Mouse (Mus musculus): ENCODE results near the gene Gaa.
"Not testable (repeated sequence)": the region's sequence is repeated elsewhere in the genome, so short reads cannot be mapped to it uniquely, and the experiment has no call there.

The Gaa gene

GRCm38 (mm10) chr11:119252854-119253541, 14.7 kb upstream of the Gaa start:
- peak; percentile 54 for DNase-seq (ENCODE audit: low read depth, low spot score)

- DNase-seq (ENCODE audit: low read depth, low spot score), result not testable (repeated sequence)
These were observed 11.1 kb upstream of the Gaa start for GRCm38 (mm10) chr11:119256557-119256956.

DNA sequence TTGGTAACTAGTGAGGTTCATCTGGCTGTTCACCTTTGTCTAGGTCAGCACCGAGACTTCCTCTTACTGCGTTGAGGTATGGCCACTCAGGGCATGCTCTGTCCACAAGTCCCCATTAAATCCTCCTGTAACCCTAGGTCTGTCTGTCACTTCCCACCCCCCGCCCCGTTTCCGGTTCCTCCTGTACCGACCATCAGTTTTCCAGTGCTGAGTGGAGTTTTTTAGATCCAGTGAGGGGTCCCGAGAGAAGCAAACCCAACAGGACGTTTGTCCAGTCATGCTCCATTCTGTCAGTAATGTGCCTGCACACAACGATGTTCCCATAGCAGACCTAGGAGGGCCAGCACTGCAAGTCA, 9.5 kb upstream of the Gaa start:
- DNase-seq (ENCODE audit: low read depth, low spot score), result no peak

- DNase-seq (ENCODE audit: low read depth, low spot score), result peak; percentile 57
These were observed 8.9 kb upstream of the Gaa start for GRCm38 (mm10) chr11:119258572-119259322.

DNA sequence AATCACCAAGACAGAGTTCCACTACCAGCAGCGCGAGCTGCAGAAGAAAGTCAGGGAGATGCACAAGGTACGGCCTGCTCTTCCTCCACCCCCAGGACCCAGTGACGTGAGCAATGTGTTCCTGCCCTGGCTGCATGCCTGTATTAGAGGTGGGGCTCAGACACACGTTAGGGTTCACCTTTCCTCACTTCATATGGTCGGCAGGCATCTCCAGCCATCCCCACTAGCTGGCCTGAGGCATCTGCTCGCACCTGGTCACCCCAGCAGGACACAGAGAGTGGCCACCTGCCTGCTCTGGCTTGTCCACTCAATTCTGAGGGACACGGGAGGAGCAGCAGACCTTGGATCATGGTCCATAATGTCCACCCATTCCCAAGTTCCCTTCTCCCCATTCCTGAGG, 7.7 kb upstream of the Gaa start:
- no peak for DNase-seq (ENCODE audit: low read depth, low spot score)

- DNase-seq (ENCODE audit: low read depth, low spot score), result no peak
These were observed 3.3 kb upstream of the Gaa start for GRCm38 (mm10) chr11:119264413-119264812.

- no peak for DNase-seq (ENCODE audit: low read depth, low spot score)
These were observed 1.9 kb upstream of the Gaa start for GRCm38 (mm10) chr11:119265811-119266210.

DNA sequence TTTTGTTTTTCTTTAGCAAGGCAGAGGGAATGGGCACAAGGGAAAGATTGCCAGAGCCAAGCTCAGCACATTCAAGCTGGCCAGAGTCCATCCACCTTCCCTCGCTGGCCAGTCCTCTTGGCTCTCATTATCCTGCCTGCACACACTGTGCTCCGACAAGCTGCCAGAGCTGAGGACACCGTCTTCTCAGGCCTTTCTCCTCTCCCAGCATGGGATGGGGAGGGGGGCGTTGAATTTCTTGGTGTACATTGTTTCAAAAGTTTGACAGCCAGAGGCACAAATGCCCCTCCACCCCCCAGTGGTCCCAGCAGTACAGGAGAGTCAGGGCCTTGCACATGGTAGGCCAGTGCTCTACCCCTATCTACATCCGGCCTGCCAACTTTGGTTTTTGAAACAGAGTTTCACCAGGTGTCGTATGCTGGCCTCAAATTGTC, 429 bp upstream of the Gaa start:
- DNase-seq (ENCODE audit: low read depth, low spot score), result no peak

DNA sequence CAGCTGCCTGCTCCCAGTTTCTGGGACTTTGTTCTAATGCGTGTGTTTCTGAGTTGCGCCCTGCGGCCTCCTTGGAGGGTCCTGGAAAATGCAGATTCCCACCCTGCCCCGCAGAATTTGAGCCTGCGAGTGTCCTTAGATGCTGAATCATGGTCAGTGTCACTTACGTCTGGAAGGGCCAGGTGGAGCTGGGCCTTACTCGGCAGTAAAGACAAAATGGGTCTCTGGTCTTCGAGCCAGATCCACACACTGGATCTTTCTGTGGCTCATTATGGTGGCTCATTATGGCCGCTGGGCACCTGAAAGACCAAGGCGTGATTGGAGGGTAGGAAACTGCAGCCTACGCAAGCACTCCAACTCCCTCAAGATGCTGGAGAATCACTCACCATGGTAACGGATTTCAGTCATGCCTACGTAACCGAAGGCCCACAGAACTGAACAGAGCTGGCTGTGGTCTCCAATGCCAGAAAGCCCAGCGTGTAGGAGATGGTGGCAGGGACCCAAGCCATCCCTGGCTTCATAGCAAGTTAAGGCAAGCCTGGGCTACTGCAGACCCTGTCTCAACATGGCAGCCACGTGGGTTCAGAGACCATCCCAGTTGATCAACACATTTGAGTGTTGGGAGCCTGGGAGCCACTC, 989 bp downstream of the Gaa start:
- DNase-seq (ENCODE audit: low read depth, low spot score), result no peak

DNA sequence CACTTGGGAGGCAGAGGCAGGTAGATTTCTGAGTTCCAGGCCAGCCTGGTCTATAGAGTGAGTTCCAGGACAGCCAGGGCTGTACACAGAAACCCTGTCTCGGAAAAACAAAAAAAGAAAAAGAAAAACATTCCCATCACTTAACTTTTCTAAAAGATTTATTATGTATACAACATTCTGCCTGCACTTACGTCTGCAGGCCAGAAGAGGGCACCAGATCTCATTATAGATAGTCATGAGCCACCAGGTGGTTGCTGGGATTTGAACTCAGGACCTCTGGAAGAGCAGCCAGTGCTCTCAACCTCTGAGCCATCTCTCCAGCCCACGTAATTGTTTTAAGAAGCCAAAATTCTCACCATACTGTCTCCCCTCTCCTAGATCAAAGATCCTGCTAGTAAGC, 4.8 kb downstream of the Gaa start:
- DNase-seq (ENCODE audit: low read depth, low spot score), result not testable (repeated sequence)

GRCm38 (mm10) chr11:119273186-119273930, 5.7 kb downstream of the Gaa start:
- no peak for DNase-seq (ENCODE audit: low read depth, low spot score)

- no peak for DNase-seq (ENCODE audit: low read depth, low spot score)
These were observed 13.3 kb downstream of the Gaa start for GRCm38 (mm10) chr11:119281030-119281429.

- no peak for DNase-seq (ENCODE audit: low read depth, low spot score)
These were observed 18.3 kb downstream of the Gaa start for GRCm38 (mm10) chr11:119285791-119286527.

GRCm38 (mm10) chr11:119287207-119287992, 19.7 kb downstream of the Gaa start:
- DNase-seq (ENCODE audit: low read depth, low spot score), result no peak

DNA sequence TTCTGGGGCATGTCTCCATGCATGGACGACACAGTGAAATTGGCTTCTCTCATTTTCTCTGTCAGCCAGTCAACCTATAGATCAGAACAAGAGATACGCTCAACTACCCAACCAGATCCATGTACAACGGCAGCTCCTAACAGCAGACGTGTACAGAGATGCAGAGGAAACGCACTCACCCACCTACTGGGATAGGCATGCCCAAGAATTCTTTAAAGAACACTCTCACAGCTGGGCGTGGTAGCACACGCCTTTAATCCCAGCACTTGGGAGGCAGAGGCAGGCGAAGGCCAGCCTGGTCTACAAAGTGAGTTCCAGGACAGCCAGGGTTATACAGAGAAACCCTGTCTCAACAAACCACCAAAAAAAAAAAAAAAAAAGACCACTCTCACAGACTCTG, 25.2 kb downstream of the Gaa start:
- not testable (repeated sequence) for DNase-seq (ENCODE audit: low read depth, low spot score)

DNA sequence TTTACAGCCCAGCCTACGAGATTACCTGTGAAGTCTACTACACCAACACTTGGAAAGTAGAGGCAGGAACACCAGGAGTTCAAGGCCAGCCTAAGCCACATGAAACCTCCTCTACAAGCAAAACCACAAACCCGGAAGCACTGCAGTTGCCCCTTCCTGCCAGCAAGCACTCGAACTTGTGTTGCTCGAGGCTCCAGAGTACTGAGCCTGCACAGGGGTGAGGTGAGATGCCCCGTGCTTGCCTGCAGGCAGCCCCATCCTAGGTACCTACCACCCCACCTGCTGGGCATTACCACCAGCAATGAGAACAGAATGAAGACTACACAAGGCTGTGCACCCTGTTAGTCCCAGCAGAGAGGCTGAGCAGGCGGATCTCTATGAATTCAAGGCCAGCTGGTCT, 30.3 kb downstream of the Gaa start:
- no peak for DNase-seq (ENCODE audit: low read depth, low spot score)

- no peak for DNase-seq (ENCODE audit: low read depth, low spot score)
These were observed 31.2 kb downstream of the Gaa start for GRCm38 (mm10) chr11:119298917-119299316.

- DNase-seq (ENCODE audit: low read depth, low spot score), result peak; percentile 99
These were observed 31.9 kb downstream of the Gaa start, which contains the start of gene Eif4a3 for GRCm38 (mm10) chr11:119299391-119300245. Gene Eif4a3 (minus strand): TSS chr11:119300089.

GRCm38 (mm10) chr11:119300246-119300935, 32.7 kb downstream of the Gaa start:
- no peak for DNase-seq (ENCODE audit: low read depth, low spot score)

Data from forelimb bud, embryonic 11.5 days (tissue).